Mouse (Mus musculus): Measurements from ENCODE around the gene Ift88. TPM values are rescaled to one million over a fixed set of nuclear protein-coding genes. Genes with fewer than 3 reads are reported as not detected.

The Ift88 gene
- polyA plus RNA-seq, 1 experiment from 2014 or later = 6.1 TPM

- Histone ChIP-seq H3K9me3 (no peaks in the 10 kb centered on the region), H3K27me3 (replicated peaks) (peaks cover 55% of the 10 kb centered on the region), H3K4me2 (no peak overlapping the region), H3K4me1 (peaks cover 12% of the 10 kb centered on the region; the same call in 1 of the 2 replicates), H3K36me3 (no peaks in the 10 kb centered on the region), H3K27ac (replicated peaks) (no peak overlapping the region), H3K9ac (no peak overlapping the region), H3K4me3 (no peak overlapping the region)
- no peak for ATAC-seq (ENCODE audit: extremely low read depth, insufficient number of reproducible peaks, low FRiP score, low TSS enrichment)
- whole genome bisulfite sequencing = 87% methylated on average over 9 of the region's 9 CpGs
Observed at GRCm38 (mm10) chr14:57523762-57524161, 99.9 kb downstream of the Ift88 start.

GRCm38 (mm10) chr14:57524671-57525387 is 101.0 kb downstream of the Ift88 start, which contains the start of gene Il17d:
Gene Il17d, plus strand, starts transcription at chr14:57524777.
- peak within 1 kb of the TSS; percentile 94 for H3K4me2 ChIP-seq
- under 1% methylated on average over 58 of the region's 104 CpGs for WGBS
- H3K27me3 ChIP-seq (replicated peaks) = peaks cover 63% of the 10 kb centered on the region
- H3K27ac ChIP-seq (replicated peaks) = no peak within 1 kb of the TSS
- no peaks in the 10 kb centered on the region for H3K9me3 ChIP-seq
- peaks cover 22% of the 10 kb centered on the region for H3K4me1 ChIP-seq
- H3K9ac ChIP-seq = peak within 1 kb of the TSS; percentile 83
- peak within 1 kb of the TSS; percentile 75 for H3K4me3 ChIP-seq
- H3K36me3 ChIP-seq = no peaks in the 10 kb centered on the region
- ATAC-seq (ENCODE audit: extremely low read depth, insufficient number of reproducible peaks, low FRiP score, low TSS enrichment) = peak; percentile 32; the same call in 1 of the 2 replicates

- 1% methylated on average over 59 of the region's 60 CpGs for WGBS
Observed at GRCm38 (mm10) chr14:57525388-57526049, 101.7 kb downstream of the Ift88 start.

GRCm38 (mm10) chr14:57526050-57526623 is 102.3 kb downstream of the Ift88 start:
- Histone ChIP-seq H3K27me3 (replicated peaks) (peaks cover 63% of the 10 kb centered on the region), H3K27ac (replicated peaks) (no peak overlapping the region), H3K4me2 (peak overlapping the region; percentile 94), H3K4me3 (peak overlapping the region; percentile 75), H3K9ac (no peak overlapping the region), H3K36me3 (no peaks in the 10 kb centered on the region), H3K9me3 (no peaks in the 10 kb centered on the region), H3K4me1 (peaks cover 23% of the 10 kb centered on the region)
- no peak for ATAC-seq (ENCODE audit: extremely low read depth, insufficient number of reproducible peaks, low FRiP score, low TSS enrichment)
- WGBS = 53% methylated on average over 10 of the region's 10 CpGs

More at GRCm38 (mm10) chr14:57525388-57526049, 101.7 kb downstream of the Ift88 start:
- Histone ChIP-seq H3K27ac (replicated peaks) (no peak overlapping the region), H3K9me3 (no peaks in the 10 kb centered on the region), H3K36me3 (no peaks in the 10 kb centered on the region), H3K4me3 (peak overlapping the region; percentile 75), H3K4me1 (peaks cover 23% of the 10 kb centered on the region), H3K27me3 (replicated peaks) (peaks cover 63% of the 10 kb centered on the region), H3K9ac (peak overlapping the region; percentile 83), H3K4me2 (peak overlapping the region; percentile 94)
- ATAC-seq (ENCODE audit: extremely low read depth, insufficient number of reproducible peaks, low FRiP score, low TSS enrichment) = peak; percentile 45

- ATAC-seq (ENCODE audit: extremely low read depth, insufficient number of reproducible peaks, low FRiP score, low TSS enrichment) = no peak
- Histone ChIP-seq H3K36me3 (no peaks in the 10 kb centered on the region), H3K27me3 (replicated peaks) (peaks cover 69% of the 10 kb centered on the region), H3K4me3 (no peak overlapping the region), H3K4me1 (peaks cover 23% of the 10 kb centered on the region), H3K9me3 (no peaks in the 10 kb centered on the region), H3K4me2 (no peak overlapping the region), H3K27ac (replicated peaks) (no peak overlapping the region), H3K9ac (no peak overlapping the region)
- WGBS = 35% methylated on average over 7 of the region's 7 CpGs
Observed at GRCm38 (mm10) chr14:57527122-57527521, 103.3 kb downstream of the Ift88 start.

GRCm38 (mm10) chr14:57527598-57527997 is 103.7 kb downstream of the Ift88 start:
- Histone ChIP-seq H3K4me2 (no peak overlapping the region), H3K36me3 (no peaks in the 10 kb centered on the region), H3K9ac (no peak overlapping the region), H3K27me3 (replicated peaks) (peaks cover 69% of the 10 kb centered on the region), H3K4me3 (no peak overlapping the region), H3K4me1 (peaks cover 23% of the 10 kb centered on the region), H3K9me3 (no peaks in the 10 kb centered on the region), H3K27ac (replicated peaks) (no peak overlapping the region)
- 31% methylated on average over 2 of the region's 2 CpGs for WGBS
- no peak for ATAC-seq (ENCODE audit: extremely low read depth, insufficient number of reproducible peaks, low FRiP score, low TSS enrichment)

GRCm38 (mm10) chr14:57529086-57529785 is 105.4 kb downstream of the Ift88 start:
- H3K9me3 ChIP-seq = no peaks in the 10 kb centered on the region
- H3K4me1 ChIP-seq = peaks cover 32% of the 10 kb centered on the region
- no peak for ATAC-seq (ENCODE audit: extremely low read depth, insufficient number of reproducible peaks, low FRiP score, low TSS enrichment)
- no peak overlapping the region for H3K4me3 ChIP-seq
- H3K36me3 ChIP-seq = no peaks in the 10 kb centered on the region
- no peak overlapping the region for H3K4me2 ChIP-seq
- no peak overlapping the region for H3K27ac ChIP-seq (replicated peaks)
- 47% methylated on average over 10 of the region's 10 CpGs for WGBS
- H3K27me3 ChIP-seq (replicated peaks) = peaks cover 64% of the 10 kb centered on the region
- H3K9ac ChIP-seq = no peak overlapping the region

- no peak for ATAC-seq (ENCODE audit: extremely low read depth, insufficient number of reproducible peaks, low FRiP score, low TSS enrichment)
- WGBS = 55% methylated on average over 5 of the region's 5 CpGs
Observed at GRCm38 (mm10) chr14:57529786-57530515, 106.1 kb downstream of the Ift88 start.

GRCm38 (mm10) chr14:57532577-57532976 is 108.7 kb downstream of the Ift88 start:
- no peak for ATAC-seq (ENCODE audit: extremely low read depth, insufficient number of reproducible peaks, low FRiP score, low TSS enrichment)

More at GRCm38 (mm10) chr14:57529786-57530515, 106.1 kb downstream of the Ift88 start:
- H3K4me1 ChIP-seq = peaks cover 34% of the 10 kb centered on the region
- no peak overlapping the region for H3K9ac ChIP-seq
- no peaks in the 10 kb centered on the region for H3K36me3 ChIP-seq
- no peak overlapping the region for H3K4me3 ChIP-seq
- no peak overlapping the region for H3K27ac ChIP-seq (replicated peaks)
- H3K27me3 ChIP-seq (replicated peaks) = peaks cover 65% of the 10 kb centered on the region
- H3K9me3 ChIP-seq = no peaks in the 10 kb centered on the region
- no peak overlapping the region for H3K4me2 ChIP-seq

GRCm38 (mm10) chr14:57533214-57533613 is 109.4 kb downstream of the Ift88 start:
- Histone ChIP-seq H3K4me2 (no peak overlapping the region), H3K27ac (replicated peaks) (no peak overlapping the region), H3K4me1 (peaks cover 58% of the 10 kb centered on the region), H3K27me3 (replicated peaks) (peaks cover 42% of the 10 kb centered on the region), H3K36me3 (no peaks in the 10 kb centered on the region), H3K9me3 (no peaks in the 10 kb centered on the region), H3K9ac (no peak overlapping the region), H3K4me3 (no peak overlapping the region)
- WGBS = 39% methylated on average over 3 of the region's 3 CpGs
- no peak for ATAC-seq (ENCODE audit: extremely low read depth, insufficient number of reproducible peaks, low FRiP score, low TSS enrichment)

More at GRCm38 (mm10) chr14:57532577-57532976, 108.7 kb downstream of the Ift88 start:
- Histone ChIP-seq H3K4me3 (no peak overlapping the region), H3K36me3 (no peaks in the 10 kb centered on the region), H3K4me2 (no peak overlapping the region), H3K9me3 (no peaks in the 10 kb centered on the region), H3K9ac (no peak overlapping the region), H3K27ac (replicated peaks) (no peak overlapping the region), H3K27me3 (replicated peaks) (peaks cover 46% of the 10 kb centered on the region), H3K4me1 (peaks cover 52% of the 10 kb centered on the region)
- 78% methylated on average over 3 of the region's 3 CpGs for WGBS
